Mouse (Mus musculus): ENCODE results near the gene Gm13695. TPM values are rescaled to one million over a fixed set of nuclear protein-coding genes. Genes with fewer than 3 reads are reported as not detected.

Gm13695 gene
- polyA plus RNA-seq, 1 experiment from 2014 or later = not detected

Other genes with a start within 250 kb of the Gm13695 start
- gene Itgav, start 242.9 kb upstream of the Gm13695 start, polyA plus RNA-seq (2014; fragmentation: Nextera tagmentation; extraction: Ambion mirVana) = 35.3 and 36.7 TPM in 2 replicates
- gene Fam171b, start 154.7 kb upstream of the Gm13695 start, polyA plus RNA-seq (2014; fragmentation: Nextera tagmentation; extraction: Ambion mirVana) = 85.7 and 98.4 TPM in 2 replicates
- not detected in 2 replicates for gene Zswim2, start 26.1 kb upstream of the Gm13695 start, polyA plus RNA-seq (2014; fragmentation: Nextera tagmentation; extraction: Ambion mirVana)
- not detected in 2 replicates for gene Gm13698, start 11.6 kb upstream of the Gm13695 start, polyA plus RNA-seq (2014; fragmentation: Nextera tagmentation; extraction: Ambion mirVana)
- gene Gm13693, start 5.8 kb upstream of the Gm13695 start, polyA plus RNA-seq (2014; fragmentation: Nextera tagmentation; extraction: Ambion mirVana) = not detected in 2 replicates
- gene Gm13696, start 5.8 kb downstream of the Gm13695 start, polyA plus RNA-seq (2014; fragmentation: Nextera tagmentation; extraction: Ambion mirVana) = not detected in 2 replicates
- not detected in 2 replicates for gene Gm13694, start 11.6 kb downstream of the Gm13695 start, polyA plus RNA-seq (2014; fragmentation: Nextera tagmentation; extraction: Ambion mirVana)
- not detected in 2 replicates for gene Gm13697, start 17.4 kb downstream of the Gm13695 start, polyA plus RNA-seq (2014; fragmentation: Nextera tagmentation; extraction: Ambion mirVana)
- not detected in 2 replicates for gene Gm13691, start 23.2 kb downstream of the Gm13695 start, polyA plus RNA-seq (2014; fragmentation: Nextera tagmentation; extraction: Ambion mirVana)

Measured in hindbrain, embryonic 14.5 days (tissue).